Mouse (Mus musculus) megakaryocyte, embryonic 14.5 days (primary cell): ENCODE measurements at regions not wholly inside any gene's neighbourhood (a gene's known extent, or its start where the extent isn't known, plus 50 kb on each side); places are given as distances from the start of the nearest gene placed in this dataset.

Experiments used
- FLI1 ChIP-seq: IDR thresholded peaks from 2 replicates; pipeline ENCODE4 v1.6.1; 2012; ENCODE audit warnings: low read length, inconsistent platforms, mixed read lengths
- GATA1 ChIP-seq: IDR thresholded peaks from 3 replicates; pipeline ENCODE4 v1.6.1; 2012; ENCODE audit warnings: mixed read lengths, low read length, inconsistent platforms, borderline replicate concordance

DNA sequence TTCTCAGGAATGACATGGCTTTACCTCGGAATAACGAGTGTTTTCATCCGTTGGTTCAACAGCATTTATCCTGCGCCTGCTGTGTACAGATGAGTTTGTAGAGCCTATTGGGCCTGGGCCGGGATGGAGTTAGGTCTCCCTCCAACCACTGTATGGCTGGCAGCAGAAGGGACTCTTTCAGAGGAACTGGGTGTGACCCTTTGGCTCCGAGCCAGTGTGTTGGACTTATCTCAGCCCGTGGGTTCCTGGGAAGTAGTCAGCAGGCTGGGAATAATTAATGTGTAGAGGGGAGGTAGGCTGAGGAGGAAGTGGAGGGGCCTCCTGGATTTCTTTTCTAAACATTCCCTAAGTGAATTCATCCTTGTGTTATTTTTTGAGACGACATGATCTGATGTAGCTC lies 157.7 kb upstream of the Ubr2 start:
- TF ChIP-seq GATA1 (no peak), FLI1 (no peak)
